Mouse (Mus musculus): ENCODE measurements at regions not wholly inside any gene's neighbourhood (a gene's known extent, or its start where the extent isn't known, plus 50 kb on each side); places are given as distances from the start of the nearest gene placed in this dataset.

GRCm38 (mm10) chr8:89217689-89218088, 173.7 kb upstream of the Sall1 start:
- DNase-seq (ENCODE audit: low spot score in 2 of 2): no peak

GRCm38 (mm10) chr8:89211931-89212330, 168.0 kb upstream of the Sall1 start:
- DNase-seq (ENCODE audit: low spot score in 2 of 2): no peak

DNA sequence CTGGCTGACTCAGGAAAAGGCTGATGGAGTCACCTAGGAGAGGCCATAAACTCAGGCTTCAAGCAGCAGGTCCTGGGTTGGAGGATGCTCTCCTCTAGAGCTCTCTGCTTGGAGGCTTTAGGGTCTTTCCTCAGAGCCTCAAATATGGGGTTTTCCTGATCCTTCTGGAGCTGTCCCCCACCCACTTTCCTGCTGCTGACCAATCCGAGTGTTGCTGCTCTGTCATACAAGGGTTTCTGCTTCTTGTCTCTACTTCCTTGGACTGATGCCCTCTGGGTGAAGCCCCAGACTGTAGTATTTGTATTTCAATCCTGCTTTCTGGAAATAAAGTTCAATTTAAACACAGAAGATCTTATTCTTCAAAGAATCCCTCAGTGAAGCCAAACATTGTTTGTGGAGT, 166.7 kb upstream of the Sall1 start:
- DNase-seq (ENCODE audit: low spot score in 2 of 2): no peak

GRCm38 (mm10) chr8:89207891-89208290, 163.9 kb upstream of the Sall1 start:
- DNase-seq (ENCODE audit: low spot score in 2 of 2): no peak

DNA sequence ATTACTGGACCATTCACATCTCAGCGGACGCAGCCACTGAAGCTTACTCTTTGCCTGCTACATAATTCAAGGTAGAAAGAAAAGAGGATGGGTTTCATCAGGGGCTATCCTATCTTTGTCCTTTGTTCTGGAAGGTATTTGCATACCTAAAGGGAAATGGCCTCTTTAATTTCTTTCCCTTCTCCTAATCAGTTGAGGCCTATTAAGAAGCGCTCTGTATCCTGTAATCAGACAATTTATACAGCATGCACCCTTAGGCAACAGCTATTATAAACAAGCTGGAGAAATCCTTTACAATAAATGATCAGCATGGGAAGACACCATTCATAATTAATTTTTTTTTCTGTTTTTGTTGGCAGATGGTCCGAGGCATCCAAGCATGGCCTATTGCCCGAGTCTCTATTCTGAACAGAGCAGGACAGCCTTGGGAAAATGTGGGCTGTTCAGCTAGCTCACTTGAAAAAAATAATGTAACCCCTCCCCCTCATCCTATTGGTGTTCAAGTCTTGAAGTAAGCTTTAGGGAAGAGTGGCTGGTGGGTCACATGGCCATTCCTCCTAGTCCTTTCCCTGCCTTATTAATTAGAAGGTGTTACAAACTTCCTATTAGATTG, 158.6 kb upstream of the Sall1 start:
- DNase-seq (ENCODE audit: low spot score in 2 of 2): no peak

- no peak for DNase-seq (ENCODE audit: low spot score in 2 of 2)
Observed at GRCm38 (mm10) chr8:89200301-89200700, 156.3 kb upstream of the Sall1 start.

DNA sequence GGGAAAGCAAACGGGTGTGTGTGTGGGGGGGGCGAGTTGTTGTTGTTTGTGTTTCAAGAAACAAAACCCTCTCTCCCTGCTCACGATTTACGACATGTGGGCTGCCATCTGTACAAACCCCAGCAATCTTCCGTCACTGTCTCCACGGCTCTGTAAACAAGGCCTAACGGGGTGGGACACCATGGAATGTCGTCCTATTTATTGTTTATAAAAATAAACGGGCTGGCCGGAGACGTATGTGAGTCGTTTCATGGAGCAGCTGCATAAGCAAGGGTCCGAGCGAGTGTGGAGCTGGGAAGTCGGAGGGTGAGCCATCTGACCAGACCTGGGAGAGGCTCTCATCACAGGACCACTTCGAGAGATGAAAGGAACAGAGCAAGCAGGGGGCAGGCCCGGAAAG, 141.4 kb upstream of the Sall1 start:
- no peak for DNase-seq (ENCODE audit: low spot score in 2 of 2)

DNA sequence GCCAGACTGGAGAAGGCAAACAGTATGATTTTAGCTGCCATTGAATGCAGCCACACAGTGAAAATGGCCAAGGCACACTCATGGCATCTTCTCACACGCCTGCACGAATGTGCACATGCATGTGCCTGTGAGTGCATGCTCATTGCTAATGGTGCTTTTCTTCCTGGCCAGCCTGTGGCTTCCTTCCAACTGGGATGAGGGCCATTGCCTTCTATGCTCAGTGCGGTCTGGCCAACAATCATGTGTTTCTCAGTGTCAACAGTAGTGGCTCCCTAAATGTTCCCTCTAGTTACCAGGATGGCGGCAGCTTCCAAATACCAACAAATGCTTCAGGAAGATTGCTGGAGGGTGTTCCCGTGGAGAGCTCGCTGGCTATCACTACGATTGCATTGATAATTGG, 131.7 kb upstream of the Sall1 start:
- no peak for DNase-seq (ENCODE audit: low spot score in 2 of 2)

DNA sequence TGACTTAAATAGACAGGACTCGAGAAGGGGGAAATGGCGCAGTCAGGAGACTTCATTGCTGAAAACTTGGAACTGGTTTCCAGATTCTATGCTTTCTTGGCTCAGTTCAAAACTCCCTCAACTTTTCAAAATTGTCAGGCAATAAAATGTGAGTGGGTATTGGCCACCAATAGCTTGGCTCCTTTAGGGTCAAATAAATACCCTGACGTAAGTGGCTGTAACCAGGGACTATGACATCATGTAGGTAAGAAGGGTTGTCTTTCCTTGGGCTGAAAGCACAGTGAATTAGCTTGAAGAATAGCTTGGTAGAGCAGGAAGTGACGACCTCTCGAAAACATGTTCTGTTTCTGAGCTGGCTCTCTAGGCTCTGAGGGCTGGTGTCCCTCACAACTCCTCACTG, 127.6 kb upstream of the Sall1 start:
- DNase-seq (ENCODE audit: low spot score in 2 of 2): no peak

DNA sequence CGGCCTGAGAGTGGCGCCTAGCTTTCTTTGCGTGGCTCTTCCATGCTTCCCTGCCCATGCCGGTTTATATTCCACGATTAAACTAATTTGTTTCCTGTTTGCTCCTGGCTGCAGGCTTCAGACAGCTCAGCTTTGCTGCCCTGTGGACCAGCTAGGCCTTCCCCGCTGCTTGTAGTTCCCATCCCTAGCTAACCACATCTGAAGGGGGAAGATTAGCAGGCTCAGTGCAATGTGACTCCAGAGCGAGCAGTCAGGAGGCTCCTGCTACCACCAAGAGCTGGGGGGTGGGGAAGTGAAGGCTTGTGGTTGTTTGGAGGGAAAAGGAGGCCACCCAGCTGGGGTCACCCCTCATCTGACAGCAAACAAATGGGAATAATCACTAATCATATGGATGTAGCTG, 125.5 kb upstream of the Sall1 start:
- no peak for DNase-seq (ENCODE audit: low spot score in 2 of 2)

DNA sequence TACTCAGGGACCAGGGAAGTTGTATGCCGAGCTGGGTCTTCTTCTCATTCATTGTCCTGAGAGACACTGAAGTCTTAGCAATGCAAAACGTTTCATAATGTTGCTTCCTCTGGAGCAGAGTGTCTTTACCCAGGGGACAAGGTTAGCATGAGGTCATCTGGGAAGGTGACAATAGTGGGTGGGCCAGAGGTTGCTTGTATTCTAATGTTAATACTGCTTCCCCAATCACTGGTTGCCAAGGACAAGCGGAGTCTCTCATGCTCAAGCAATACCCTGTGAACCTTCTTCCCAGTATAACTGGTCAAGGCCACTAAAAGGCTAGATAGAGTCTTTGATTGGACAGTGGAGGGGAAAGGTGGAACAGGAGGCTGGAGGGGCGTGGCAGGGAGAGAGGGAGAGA, 123.1 kb upstream of the Sall1 start:
- DNase-seq (ENCODE audit: low spot score in 2 of 2): no peak

GRCm38 (mm10) chr8:89156909-89157308, 112.9 kb upstream of the Sall1 start:
- DNase-seq (ENCODE audit: low spot score in 2 of 2): no peak

- no peak for DNase-seq (ENCODE audit: low spot score in 2 of 2)
Observed at GRCm38 (mm10) chr8:89153605-89154004, 109.6 kb upstream of the Sall1 start.

DNA sequence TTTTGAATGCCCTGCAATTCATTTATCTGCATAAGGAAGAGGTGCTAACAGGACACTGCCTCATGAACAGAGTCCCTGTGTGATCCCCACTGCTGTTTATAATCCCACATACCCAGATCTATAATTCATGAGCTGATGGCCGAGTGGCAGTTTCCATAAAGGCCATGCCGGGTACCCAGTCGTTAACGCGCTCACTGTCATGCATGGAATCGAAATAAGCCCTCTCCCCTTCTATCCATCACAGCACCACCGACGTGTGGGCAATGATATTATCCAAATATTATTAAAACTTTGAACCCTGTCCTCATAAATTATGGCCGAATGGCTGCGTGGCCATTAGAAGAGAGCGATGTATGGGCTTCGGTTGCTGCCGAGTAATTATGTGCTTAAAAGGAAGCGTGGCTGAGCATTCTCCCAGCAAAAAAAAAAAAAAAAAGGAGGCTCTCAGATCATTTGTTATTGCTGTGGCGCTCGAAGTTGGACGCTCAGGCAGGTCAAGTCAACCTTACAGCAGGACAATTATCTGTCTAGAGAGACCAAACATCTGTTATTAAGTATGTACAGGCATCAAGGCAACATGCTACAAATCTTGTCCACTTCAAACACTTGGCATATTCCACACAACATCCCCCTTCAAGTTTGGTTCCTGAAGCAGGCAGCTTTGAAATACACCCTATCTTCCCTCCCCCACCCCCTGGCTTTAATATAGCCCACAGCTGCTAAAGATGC, 109.1 kb upstream of the Sall1 start:
- DNase-seq (ENCODE audit: low spot score in 2 of 2): no peak

- DNase-seq (ENCODE audit: low spot score in 2 of 2): no peak
Observed at GRCm38 (mm10) chr8:89152331-89152730, 108.4 kb upstream of the Sall1 start.

DNA sequence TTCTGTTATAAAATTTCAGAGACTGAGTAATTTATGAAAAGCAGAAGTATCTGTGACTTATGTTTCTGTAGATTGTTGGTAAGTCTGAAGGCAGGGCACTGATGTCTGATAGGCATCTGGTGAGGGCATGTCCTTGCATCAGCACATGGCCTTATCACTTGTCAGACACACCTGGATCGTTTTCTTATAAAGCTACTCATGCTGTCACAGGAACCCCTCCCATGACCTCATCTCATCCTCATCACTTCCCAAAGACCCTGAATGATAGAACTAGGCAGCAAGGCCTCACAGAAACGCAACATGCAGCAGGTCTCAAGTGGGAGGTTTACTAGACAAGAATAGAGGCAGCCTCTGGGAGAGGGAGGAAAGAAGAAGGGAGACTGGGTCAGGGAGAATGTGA, 107.0 kb upstream of the Sall1 start:
- no peak for DNase-seq (ENCODE audit: low spot score in 2 of 2)

DNA sequence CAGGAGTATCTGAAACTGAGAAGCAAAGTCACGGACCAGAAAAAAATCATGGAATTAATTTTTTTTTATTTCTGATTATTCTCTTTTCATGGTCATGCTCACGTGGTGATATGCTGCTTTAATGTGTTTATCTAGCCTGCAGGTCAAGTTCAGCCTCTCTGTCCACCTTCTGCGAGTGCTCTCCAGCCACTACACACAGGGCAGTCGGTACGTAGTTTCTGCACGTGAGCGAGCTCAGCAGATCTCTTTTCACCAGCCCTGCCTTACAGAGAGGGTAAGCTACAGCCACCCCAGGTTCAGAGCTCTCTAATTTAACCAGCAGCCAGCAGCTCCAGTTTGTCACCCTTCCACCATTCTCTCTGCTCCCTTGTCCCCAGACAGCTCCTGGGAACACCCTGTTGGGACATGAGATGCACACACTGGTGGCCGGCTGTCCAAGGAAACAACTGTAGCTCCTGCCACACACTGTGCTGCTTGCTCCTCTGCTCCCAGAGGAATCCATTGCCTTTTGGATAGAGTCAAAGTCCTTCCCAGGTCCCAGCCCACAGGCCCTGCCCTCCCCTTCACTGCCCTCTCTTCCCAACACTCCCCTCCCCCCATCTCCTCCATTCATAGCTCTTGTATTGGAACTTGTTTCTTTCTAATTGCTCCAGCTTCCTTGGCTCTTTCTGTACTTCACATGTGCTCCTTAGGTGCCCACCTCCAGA, 97.7 kb upstream of the Sall1 start:
- DNase-seq (ENCODE audit: low spot score in 2 of 2): no peak

DNA sequence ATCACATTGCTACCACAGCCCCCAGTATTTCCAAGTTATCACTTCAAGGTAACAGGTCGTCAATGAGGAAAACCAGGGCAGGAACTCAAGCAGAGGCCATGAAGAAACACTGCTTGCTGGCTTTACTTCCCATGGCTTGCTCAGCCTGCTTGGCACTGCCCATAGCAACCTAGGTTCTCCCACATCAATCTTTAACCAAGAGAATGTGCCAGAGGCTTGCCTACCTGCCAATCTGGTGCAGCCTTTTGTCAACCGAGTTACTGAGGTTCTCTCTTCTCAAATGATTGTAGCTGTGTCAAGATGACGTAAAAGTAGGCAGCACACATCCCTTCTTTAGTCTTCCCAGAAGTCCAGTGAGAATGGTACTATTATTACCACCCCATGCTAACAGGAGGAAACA, 95.9 kb upstream of the Sall1 start:
- DNase-seq (ENCODE audit: low spot score in 2 of 2): no peak

DNA sequence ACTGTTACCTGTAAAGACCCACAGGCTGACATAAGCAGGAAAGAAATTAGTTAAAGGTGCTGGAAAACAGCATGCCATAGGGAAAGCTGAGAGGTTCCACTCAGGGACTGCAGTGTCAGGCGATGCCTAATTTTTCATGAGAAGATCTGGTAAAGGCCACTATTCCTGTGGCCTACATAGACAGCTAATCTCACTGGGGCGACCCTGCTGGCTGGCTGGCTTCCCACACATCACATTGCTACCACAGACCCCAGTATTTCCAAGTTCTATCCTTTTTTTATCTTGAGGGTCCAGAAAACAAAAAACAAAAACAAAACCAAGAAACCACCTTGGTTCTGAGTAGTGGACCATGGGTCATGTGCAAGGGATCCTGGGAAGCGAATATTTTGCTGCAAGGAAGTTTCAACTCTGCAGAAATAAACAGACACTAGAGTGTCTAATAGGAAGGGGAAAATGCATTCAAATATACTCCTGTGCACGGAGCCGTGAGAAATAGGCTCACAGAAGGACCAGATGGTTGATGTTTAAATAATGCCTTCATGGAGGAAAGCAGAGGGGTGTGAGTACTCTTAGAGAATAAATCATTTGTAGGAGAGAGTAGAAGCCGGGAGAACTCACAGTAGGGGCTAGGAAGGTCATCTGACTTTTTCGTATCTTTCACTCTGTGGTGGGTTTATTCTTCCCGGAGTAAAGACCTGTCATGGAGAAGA, 94.6 kb upstream of the Sall1 start:
- DNase-seq (ENCODE audit: low spot score in 2 of 2): no peak

DNA sequence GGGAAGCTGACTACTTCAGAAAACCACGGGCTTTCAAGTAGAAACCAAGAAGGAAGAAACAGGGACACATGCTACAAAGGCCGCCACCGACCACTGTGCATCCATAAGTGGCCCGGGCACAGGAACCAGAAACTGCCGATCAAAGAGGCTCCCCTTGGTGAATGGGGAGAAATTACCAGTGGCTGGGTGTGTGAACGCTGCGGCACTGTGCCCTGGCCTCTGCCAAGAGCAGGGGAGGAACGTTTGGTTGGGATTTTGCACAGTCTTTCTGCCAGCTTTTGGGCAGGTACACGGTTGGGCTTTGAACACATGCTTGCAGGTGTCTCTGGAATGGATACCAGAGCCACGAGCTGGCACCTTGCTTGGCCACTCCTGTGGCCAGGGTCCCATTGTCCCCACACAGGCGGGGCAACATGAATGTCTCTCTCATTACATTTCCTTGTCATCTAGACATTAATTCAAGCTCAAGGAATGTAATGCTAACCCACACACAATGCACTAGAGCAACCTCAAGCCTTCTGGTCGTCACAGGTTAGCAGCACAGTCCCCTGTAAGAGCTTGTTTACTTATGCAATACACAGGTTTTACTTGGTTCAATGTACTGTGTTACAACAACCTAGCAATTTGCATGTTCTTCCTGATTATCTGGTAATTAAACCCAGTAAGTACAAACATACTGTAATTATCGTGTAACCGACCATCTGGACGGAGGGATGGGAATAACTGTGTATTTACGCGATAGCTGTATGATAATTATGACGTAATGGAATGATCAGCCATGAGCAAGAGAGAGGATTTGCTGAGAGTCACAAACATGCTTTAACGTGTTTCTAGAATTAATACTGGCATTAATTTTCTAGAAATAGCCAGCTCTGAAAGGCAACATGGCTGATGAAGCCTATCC, 90.9 kb upstream of the Sall1 start:
- no peak for DNase-seq (ENCODE audit: low spot score in 2 of 2)

DNA sequence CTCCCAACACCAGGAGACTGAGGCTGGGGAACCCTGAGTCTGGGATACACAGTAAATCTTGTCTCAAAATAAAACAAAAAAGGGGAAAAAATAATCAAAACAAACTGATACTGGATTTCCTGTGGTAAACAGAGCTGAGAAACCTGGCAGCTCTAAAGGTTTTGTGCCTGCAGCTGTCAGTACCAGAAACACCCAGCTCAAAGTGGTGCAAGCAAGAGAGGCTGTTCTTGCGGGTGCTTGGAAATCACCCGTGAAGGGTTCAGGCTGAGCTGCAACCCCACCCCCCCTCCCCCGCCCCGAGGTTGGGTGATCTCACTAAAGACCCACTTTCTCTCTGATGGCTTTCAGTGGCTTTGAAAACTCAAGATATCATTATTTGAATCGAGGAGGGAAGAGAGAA, 90.1 kb upstream of the Sall1 start:
- DNase-seq (ENCODE audit: low spot score in 2 of 2): no peak

Data from adrenal gland, postnatal 4 days (tissue).